Mouse (Mus musculus): Measurements from ENCODE around the gene Alpk3.

The Alpk3 gene

DNA sequence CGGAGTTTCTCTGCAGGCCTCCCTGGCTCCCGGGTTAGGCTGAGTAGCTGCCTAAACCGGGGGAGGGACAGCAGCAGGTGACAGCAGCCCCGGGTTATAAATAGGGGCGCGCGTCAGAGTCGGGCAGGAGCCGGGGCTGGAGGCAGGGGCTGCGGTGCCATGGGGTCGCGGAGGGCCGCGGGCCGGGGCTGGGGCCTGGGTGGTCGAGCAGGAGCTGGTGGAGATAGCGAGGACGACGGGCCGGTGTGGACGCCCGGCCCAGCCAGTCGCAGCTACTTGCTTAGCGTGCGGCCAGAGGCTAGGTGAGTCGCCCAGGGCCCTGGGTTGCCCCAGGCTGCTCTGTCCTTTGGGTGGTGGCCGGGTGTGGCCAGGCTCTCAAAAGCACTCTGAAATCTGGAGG, at the start of gene Alpk3:
Alpk3 (plus strand) TSS at position 130 of the 400 bp plus-strand sequence.
- no peak for DNase-seq

DNA sequence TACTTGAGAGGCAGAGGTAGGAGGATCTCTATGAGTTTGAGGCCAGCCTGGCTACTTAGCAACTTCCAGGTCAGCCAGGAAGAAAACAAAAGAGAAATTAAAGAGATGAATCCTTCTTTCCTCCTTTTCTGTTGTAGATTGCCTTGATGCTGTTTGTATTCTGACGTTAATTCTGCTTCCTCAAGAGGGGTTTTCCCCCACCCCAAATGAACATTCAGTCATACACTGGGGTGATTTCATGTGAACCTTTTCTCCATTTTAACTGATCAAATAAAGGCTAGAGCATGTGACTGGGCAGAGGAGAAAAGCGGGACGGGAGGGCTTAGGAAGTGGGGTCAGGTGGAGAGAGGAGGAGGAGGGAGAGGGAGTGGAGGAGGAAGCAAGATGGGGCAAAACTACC, 49.1 kb upstream of the Alpk3 start:
- no peak for DNase-seq

GRCm38 (mm10) chr7:81011576-81011975, 45.8 kb upstream of the Alpk3 start:
- no peak for DNase-seq

- no peak for DNase-seq
Observed at GRCm38 (mm10) chr7:81020307-81020706, 37.1 kb upstream of the Alpk3 start.

DNA sequence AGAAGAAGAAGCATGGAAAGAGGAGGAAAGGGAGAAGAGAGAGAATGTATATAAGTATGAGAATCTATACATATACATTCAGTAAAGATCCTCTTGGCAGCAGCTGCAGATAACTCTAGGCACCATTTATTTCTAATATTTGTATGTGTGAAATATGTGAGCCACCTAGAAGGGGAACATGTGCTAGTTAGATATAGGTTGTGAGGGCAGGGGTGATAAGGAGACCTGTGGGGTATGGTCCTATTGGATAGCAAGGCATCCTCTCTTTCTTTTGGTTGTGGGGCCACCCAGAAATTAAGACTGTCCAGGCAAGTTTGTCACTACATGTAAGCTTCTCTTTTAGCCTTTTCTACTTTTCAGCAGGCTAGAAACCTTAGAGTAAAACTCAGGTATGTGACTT, 34.7 kb upstream of the Alpk3 start:
- DNase-seq, result no peak

- peak; percentile 19 for DNase-seq
Observed at GRCm38 (mm10) chr7:81024118-81024517, 33.3 kb upstream of the Alpk3 start.

GRCm38 (mm10) chr7:81024651-81025050, 32.7 kb upstream of the Alpk3 start:
- DNase-seq, result no peak

DNA sequence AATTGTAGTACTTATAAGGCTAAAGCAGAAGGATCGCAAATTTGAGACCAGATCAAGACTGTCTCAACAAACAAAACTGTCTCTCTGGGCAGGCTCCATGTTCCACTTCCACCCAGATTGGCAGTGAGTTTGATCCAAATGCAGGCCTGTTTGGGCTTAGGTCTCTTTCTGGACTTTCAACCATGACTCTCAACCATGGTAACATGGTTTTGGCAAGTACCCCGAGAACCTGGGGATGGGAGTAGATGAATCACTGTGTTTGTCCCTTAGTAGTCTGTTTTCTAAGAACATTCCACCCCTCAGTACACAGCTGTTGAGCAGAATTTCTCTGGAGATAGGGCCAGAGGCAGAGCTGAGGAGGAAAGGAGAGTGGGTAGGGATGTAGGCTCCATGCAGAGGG, 31.6 kb upstream of the Alpk3 start:
- no peak for DNase-seq

DNA sequence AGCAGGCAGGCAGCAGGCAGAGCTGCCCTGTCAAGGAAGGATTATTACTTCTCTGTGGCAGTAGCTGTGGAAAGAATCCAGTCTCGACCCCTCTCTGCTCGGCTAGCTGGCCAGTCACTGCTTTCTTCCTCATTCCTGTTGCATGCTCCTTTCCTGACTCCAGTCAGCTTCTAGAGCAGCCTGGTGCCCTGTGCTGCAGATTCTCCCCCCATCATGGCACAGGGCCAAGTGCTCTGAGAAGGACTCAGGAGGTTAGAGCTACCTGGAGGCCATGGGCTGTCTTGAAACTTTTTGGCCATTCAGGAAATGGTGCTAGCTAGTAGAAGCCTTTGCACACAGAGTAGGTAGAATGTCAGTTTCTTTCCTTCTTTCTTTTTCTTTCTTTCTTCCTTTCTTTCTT, 17.7 kb upstream of the Alpk3 start:
- DNase-seq, result no peak

DNA sequence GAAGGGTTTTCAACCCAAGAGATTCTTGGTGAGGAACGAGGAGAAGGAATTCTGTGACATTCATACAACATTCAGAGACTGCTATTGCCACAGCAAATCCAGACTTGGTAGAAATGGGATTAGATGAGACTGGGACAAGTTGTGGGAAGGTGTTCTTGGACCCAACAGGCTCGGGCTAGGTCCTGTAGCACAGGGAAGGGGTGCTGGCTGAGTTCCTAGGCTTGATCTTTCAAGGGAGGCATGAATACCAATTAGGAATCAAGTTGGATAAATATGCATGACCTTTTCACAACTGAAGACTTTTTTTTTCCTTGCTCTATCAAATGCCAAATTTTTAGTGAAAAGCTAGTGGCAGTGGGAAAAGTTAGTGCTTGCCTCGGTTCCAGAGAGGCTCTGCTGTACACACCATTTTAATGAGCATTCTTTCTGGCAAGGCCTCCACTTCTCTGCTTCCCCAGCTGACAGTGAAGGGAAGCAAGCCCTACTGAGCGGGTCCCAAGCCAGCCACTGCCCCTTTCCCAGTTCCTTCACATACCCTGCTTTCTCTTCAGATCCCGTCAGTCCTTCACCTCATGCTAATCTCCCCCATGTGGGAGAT, 14.3 kb upstream of the Alpk3 start:
- DNase-seq, result no peak

- DNase-seq, result no peak
Observed at GRCm38 (mm10) chr7:81047847-81048246, 9.6 kb upstream of the Alpk3 start.

- no peak for DNase-seq
Observed at GRCm38 (mm10) chr7:81048513-81048912, 8.9 kb upstream of the Alpk3 start.

DNA sequence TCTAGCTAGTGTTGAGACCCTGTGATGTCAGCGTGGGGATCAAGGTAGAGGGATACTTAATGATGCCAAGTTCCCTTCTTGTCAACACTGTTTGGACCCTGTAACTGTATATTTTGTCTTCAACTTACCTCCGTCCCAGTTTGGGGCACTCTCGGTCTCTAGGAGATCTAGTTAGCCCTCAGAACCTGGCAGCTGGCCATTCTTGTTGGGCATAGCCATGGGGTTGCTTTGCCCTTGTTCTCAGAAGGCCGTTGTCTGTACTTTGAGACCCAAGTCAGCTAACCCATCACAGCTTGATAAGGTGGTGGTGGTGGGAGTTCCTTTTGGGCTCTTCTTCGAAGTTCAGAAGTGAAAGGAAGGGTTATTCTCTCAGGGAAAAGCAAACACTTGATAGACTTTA, 7.4 kb upstream of the Alpk3 start:
- DNase-seq, result no peak

- DNase-seq, result no peak
Observed at GRCm38 (mm10) chr7:81055709-81056370, 1.6 kb upstream of the Alpk3 start.

GRCm38 (mm10) chr7:81057901-81058711, 706 bp downstream of the Alpk3 start:
- no peak for DNase-seq

GRCm38 (mm10) chr7:81058712-81059154, 1.3 kb downstream of the Alpk3 start:
- no peak for DNase-seq

GRCm38 (mm10) chr7:81059388-81059787, 2.0 kb downstream of the Alpk3 start:
- no peak for DNase-seq

DNA sequence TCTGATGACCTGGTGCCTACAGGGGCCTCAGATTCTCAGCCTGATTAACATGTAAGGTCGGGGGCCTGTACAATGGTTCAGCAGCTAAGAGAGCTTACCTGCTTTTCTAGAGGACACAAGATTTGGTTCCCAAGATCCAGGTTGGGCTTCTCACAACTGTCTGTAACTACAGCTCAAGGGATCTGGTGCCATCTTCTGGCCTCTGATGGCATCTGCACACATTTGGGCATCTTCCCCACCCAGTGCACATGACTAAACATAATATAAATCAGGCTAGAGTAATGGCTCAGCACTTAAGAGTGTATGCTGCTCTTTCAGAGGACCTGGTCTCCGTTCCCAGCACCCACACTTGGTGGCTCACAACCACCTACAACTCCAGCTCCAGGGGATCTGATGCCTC, 3.5 kb downstream of the Alpk3 start:
- peak; percentile 70 for DNase-seq

- no peak for DNase-seq
Observed at GRCm38 (mm10) chr7:81061936-81062335, 4.5 kb downstream of the Alpk3 start.

GRCm38 (mm10) chr7:81063332-81063731, 5.9 kb downstream of the Alpk3 start:
- DNase-seq, result no peak

DNA sequence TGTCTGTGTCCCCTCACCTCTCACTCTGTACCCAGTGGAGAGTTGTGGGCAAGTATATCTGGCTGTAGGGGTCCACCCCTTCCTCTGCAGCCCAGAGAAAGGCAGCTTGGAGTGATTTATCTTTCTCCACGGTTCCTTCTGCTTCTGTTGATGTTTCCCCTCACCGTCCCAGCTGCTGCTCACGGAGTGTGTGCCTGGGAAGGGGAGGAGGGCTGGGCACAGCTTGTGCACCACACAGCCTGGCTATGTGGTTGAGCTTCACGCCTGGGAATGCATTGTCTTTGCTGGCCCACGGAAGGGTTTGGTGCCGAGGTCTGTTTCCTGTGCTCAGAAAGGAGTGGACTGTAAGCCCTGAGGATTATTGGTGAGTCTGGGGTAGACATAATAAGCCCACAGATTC, 9.3 kb downstream of the Alpk3 start:
- no peak for DNase-seq

DNA sequence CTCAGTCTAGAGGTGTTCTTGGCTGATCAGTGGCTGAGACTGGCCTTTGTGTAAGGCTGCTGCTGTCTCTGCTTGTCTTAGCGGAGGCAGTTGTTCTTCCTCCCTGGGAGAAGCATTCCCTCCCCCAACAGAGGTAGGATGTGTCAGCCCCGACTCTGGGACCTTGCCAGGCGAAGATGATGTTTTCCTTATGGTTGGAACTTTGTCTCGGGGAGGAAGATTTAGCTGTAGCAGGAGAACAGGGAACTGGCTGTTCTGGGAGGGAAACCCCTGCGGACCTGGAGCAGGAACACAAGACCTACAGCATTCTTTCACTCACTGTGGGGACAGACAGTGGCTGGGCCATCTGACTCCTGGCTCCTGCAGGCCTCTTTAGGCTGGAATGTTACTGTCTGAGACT, 15.1 kb downstream of the Alpk3 start:
- DNase-seq, result no peak

DNA sequence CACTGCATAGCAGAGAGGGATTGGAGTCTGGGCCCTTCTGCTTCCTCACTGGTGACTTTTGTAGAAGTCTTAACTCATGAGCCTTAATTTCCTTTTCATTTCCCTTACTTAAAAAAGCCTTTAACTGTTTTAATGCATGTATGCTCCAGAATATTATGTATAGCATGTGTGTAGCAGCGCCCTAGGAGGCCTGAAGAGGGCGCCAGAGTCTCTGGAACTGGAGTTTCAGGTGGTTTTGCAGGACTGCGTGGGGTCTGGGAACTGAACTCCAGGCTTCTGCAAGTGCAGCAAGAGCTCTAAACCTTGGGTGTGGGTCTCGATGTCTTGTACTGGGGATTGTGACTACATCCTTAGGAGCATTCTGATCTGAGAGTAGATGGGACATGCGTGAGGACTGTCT, 15.9 kb downstream of the Alpk3 start:
- peak; percentile 34 for DNase-seq

DNA sequence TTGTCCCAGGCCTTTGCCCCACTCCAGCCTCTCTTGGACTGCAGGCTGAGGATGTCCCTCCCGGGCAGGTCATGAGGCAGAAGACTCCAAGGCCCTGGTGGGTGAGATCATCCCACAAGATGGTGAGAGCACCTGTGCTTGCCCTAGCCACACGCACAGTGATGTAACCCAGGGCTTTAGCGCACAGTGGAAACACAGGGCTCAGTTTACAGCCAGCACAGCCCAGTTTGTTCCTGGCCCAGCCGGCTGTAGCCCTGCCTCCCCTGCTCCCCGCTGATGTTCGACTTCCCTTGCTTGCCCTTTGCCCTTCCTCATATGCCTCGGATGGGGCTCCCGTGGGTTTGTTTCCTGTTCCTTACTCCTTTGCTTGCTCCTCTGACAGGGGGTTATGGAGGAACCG, 17.1 kb downstream of the Alpk3 start:
- peak; percentile 65 for DNase-seq
